Mouse (Mus musculus) heart, postnatal 0 days (tissue): ENCODE results near the gene Tgds.

Source experiments
- CTCF ChIP-seq: IDR thresholded peaks from 2 replicates; pipeline ENCODE4 v1.5.1; 2016; ENCODE audit warnings: antibody characterized with exemption, control low read depth, low read depth
- EP300 ChIP-seq: IDR thresholded peaks from 2 replicates; pipeline ENCODE4 v1.6.1; 2016; ENCODE audit warnings: antibody characterized with exemption, low read depth

DNA sequence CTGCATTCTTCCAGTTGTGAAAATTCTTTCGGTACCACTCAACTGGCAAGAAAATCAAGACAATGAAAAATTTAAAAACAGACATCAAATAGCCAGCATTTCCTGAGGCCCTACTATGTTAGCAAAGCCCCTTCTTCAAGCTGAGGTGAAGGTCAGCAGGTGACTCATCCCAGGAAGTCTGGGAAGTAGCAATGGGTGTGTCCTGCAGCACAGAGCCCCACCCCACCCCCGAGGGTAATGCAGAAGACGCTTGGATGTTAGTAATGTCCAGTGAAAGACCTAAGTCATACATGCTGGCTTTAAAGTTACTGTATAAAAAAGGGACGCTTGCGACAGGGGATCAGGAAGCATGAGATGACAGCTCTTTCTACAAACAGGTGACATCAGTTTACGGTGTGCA lies 19.4 kb downstream of the Tgds start:
- TF ChIP-seq CTCF (no peak), EP300 (no peak)
